Mouse (Mus musculus): Measurements from ENCODE around the gene Kif15. TPM values are rescaled to one million over a fixed set of nuclear protein-coding genes. Genes with fewer than 3 reads are reported as not detected.

Gene Kif15
- polyA plus RNA-seq, 1 experiment, result not detected

DNA sequence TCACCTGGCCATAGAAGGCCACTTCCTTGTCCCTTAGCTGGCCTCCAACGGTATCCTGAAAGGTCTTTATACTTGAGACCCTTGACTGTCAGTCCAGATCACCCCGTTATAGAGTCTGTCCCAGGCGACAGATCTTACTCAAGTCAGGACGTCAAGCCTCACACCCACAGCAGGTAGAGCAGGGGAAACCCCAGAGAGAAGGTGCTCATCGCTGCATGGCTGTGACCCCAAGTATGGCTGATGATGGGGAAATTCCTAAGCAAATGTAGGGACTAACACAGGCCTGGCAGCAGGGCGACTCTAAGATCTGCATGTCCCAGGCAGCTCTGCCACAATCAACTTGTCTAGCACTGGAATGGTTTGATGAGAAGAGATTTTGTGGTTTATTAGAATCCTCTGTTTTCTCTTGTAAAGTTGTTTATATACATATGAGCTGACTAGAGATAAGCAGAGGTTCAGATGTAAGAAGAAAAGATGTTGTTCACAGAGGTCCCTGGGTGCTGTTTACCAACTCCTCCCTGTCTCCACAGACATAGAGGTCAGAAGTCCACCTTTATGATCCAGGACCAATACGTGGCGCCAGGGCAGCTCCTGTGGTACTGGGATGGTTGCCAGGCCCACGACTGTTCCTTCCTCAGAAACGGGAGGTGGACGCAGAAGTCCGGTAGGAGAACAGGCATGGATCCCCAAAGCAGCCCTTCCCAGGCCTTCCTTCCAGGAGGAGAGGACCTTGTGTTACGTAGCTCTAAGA lies 80.8 kb downstream of the Kif15 start:
- no peak overlapping the region for H3K27ac ChIP-seq (replicated peaks; ENCODE audit: low read depth, low read length)
- no peak overlapping the region for H3K4me3 ChIP-seq (ENCODE audit: insufficient read depth, low read depth, low read length)
- H3K4me1 ChIP-seq (ENCODE audit: control insufficient read depth, insufficient read depth, insufficient read length, low read length), result no peaks in the 10 kb centered on the region

DNA sequence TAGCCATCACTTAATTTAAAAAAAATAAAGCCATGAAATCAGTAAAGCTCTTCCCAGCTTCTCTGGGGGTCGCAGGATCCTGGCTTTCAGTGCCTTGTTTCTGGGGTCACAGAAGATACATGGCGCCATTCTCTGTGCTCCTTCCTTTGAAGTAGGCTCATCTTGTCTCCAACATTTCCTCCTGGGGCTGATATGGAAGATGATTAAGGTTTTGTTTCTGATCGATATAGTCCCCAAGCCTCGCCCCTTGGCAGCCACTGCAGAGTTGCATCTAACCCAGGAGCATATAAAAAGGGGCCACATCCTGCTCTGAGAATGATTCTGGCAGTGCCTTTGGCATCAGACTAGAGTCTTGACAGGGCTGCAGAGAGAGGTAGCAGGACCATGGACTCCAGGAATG lies 83.6 kb downstream of the Kif15 start, which contains the start of gene Tgm4:
Gene Tgm4 (plus strand): TSS at position 301 of the 400 bp plus-strand sequence.
- H3K4me1 ChIP-seq (ENCODE audit: control insufficient read depth, insufficient read depth, insufficient read length, low read length), result no peaks in the 10 kb centered on the region
- no peak within 1 kb of the TSS for H3K4me3 ChIP-seq (ENCODE audit: insufficient read depth, low read depth, low read length)
- H3K27ac ChIP-seq (replicated peaks; ENCODE audit: low read depth, low read length), result no peak within 1 kb of the TSS

DNA sequence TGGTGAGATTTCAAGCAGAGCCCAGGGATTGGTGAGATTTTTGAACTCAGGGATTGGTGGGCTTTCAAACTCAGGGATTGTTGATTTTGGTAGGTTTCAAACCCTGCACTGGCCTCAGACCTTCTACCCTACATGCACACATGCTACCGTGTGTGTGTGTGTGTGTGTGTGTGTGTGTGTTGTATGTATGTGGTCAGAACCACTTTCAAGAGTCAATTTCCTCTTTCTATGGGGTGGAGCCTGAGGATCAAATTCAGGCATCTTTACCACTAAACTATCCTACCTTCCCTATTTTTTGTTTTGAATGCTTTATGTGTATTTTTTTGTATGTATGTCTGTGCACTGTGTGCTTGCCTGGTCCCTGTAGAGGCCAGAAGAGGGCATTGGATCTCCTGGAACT lies 96.8 kb downstream of the Kif15 start:
- H3K4me3 ChIP-seq (ENCODE audit: insufficient read depth, low read depth, low read length), result no peak overlapping the region
- no peak overlapping the region for H3K27ac ChIP-seq (replicated peaks; ENCODE audit: low read depth, low read length)
- no peaks in the 10 kb centered on the region for H3K4me1 ChIP-seq (ENCODE audit: control insufficient read depth, insufficient read depth, insufficient read length, low read length)

DNA sequence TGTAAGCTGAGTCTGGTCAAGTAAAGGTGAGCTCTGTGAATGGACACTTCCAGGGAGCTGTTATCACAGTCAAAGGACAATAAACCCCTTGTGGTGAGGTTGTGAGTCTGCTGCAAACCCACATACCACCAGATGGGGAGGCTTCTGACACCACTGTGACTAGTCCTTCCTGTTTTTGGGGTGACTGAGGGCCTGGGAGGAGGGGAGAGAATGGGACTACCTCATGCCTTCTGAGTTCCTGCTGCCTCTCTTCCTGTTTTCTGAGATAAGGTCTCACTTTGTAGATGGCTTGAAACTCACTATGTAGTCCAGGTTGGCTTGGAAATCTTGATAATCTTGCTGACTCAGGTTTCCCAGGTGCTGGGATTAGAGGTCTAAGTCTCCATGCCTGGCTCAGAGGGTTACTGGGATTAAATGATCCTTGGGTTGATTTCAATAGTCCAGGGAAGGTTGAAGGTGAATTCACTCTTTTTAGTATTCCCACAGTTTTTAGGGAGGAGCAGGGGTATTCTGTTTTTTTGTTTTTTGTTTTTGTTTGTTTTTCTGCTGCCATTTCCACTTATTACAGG lies 108.0 kb downstream of the Kif15 start:
- H3K4me1 ChIP-seq (ENCODE audit: control insufficient read depth, insufficient read depth, insufficient read length, low read length), result no peaks in the 10 kb centered on the region
- no peak overlapping the region for H3K4me3 ChIP-seq (ENCODE audit: insufficient read depth, low read depth, low read length)

DNA sequence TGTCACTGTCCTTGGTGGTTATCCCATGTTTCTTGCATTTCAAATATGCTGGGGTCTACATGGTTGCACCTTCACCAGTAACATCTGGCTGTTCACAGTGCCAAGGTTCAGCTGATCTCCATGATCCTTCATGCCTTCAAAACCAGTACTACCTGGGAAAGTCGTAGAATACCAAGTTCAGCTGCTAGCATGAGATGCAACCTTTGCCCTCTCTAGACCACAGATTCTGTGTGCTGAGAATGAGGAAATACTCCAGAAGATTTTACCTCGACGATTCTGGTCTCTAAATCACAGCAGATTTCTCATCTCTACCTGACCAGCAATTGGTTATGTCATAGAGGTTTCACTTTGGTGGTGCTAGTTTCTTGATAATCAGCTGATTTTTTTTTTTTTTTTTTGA lies 109.3 kb downstream of the Kif15 start:
- Histone ChIP-seq H3K4me3 (ENCODE audit: insufficient read depth, low read depth, low read length) (no peak overlapping the region), H3K4me1 (ENCODE audit: control insufficient read depth, insufficient read depth, insufficient read length, low read length) (no peaks in the 10 kb centered on the region), H3K27ac (replicated peaks; ENCODE audit: low read depth, low read length) (no peak overlapping the region)

More for the DNA sequence above, 108.0 kb downstream of the Kif15 start:
- H3K27ac ChIP-seq (replicated peaks; ENCODE audit: low read depth, low read length), result no peak overlapping the region

Other genes starting within 250 kb of the Kif15 start
- not detected in 2 replicates for gene Topaz1, start 203.7 kb upstream of the Kif15 start, polyA plus RNA-seq (2012; ENCODE audit: insufficient read depth, insufficient read length, missing spikeins)
- gene Tcaim, start 145.5 kb upstream of the Kif15 start, polyA plus RNA-seq (2012; ENCODE audit: insufficient read depth, insufficient read length, missing spikeins), result 21.5 and 23.5 TPM in 2 replicates
- gene Gm35549, start 107.0 kb upstream of the Kif15 start, polyA plus RNA-seq (2012; ENCODE audit: insufficient read depth, insufficient read length, missing spikeins), result not detected in 2 replicates
- gene Zfp445, start 85.0 kb upstream of the Kif15 start, polyA plus RNA-seq (2012; ENCODE audit: insufficient read depth, insufficient read length, missing spikeins), result 24.4 and 26.4 TPM in 2 replicates
- gene Zkscan7, start 65.4 kb upstream of the Kif15 start, polyA plus RNA-seq (2012; ENCODE audit: insufficient read depth, insufficient read length, missing spikeins), result 2.7 and 3.8 TPM in 2 replicates
- gene Zfp105, start 28.0 kb upstream of the Kif15 start, polyA plus RNA-seq (2012; ENCODE audit: insufficient read depth, insufficient read length, missing spikeins), result 0.95 TPM in 1 of 2 replicates, not detected in the other
- gene 1110059G10Rik, start within 50 bp of the Kif15 start, polyA plus RNA-seq (2012; ENCODE audit: insufficient read depth, insufficient read length, missing spikeins), result 26.9 and 39.3 TPM in 2 replicates
- 8.4 and 13.7 TPM in 2 replicates for gene Tmem42, start 70.3 kb downstream of the Kif15 start, polyA plus RNA-seq (2012; ENCODE audit: insufficient read depth, insufficient read length, missing spikeins)
- not detected in 2 replicates for gene Tgm4, start 83.7 kb downstream of the Kif15 start, polyA plus RNA-seq (2012; ENCODE audit: insufficient read depth, insufficient read length, missing spikeins)
- 22.4 and 35.2 TPM in 2 replicates for gene Zdhhc3, start 162.2 kb downstream of the Kif15 start, polyA plus RNA-seq (2012; ENCODE audit: insufficient read depth, insufficient read length, missing spikeins)
- 18.3 and 27.9 TPM in 2 replicates for gene Exosc7, start 162.2 kb downstream of the Kif15 start, polyA plus RNA-seq (2012; ENCODE audit: insufficient read depth, insufficient read length, missing spikeins)
- 62.1 and 62.5 TPM in 2 replicates for gene Clec3b, start 199.9 kb downstream of the Kif15 start, polyA plus RNA-seq (2012; ENCODE audit: insufficient read depth, insufficient read length, missing spikeins)